Mouse (Mus musculus): Measurements from ENCODE around the gene S100a3.

Gene S100a3

GRCm38 (mm10) chr3:90560008-90560628 is at the start of gene S100a3:
S100a3 (plus strand) TSS chr3:90560578.
- no peak for DNase-seq

GRCm38 (mm10) chr3:90512276-90512675 is 48.1 kb upstream of the S100a3 start:
- DNase-seq: no peak

- DNase-seq: no peak
Observed at GRCm38 (mm10) chr3:90512948-90513642, 47.3 kb upstream of the S100a3 start.

- peak; percentile 58 for DNase-seq
Observed at GRCm38 (mm10) chr3:90513796-90514590, 46.4 kb upstream of the S100a3 start, which contains the start of the genes S100a1 and S100a13. S100a1 (minus strand) TSS chr3:90514392. S100a13 (plus strand) TSS chr3:90514435.

- DNase-seq: no peak
Observed at GRCm38 (mm10) chr3:90514691-90515090, 45.7 kb upstream of the S100a3 start.

- DNase-seq: no peak
Observed at GRCm38 (mm10) chr3:90515242-90515641, 45.1 kb upstream of the S100a3 start.

- no peak for DNase-seq
Observed at GRCm38 (mm10) chr3:90515789-90516188, 44.6 kb upstream of the S100a3 start.

GRCm38 (mm10) chr3:90517711-90518110 is 42.7 kb upstream of the S100a3 start:
- no peak for DNase-seq

GRCm38 (mm10) chr3:90525421-90525820 is 35.0 kb upstream of the S100a3 start:
- no peak for DNase-seq

- no peak for DNase-seq
Observed at GRCm38 (mm10) chr3:90526076-90526475, 34.3 kb upstream of the S100a3 start.

- DNase-seq: no peak
Observed at GRCm38 (mm10) chr3:90526580-90526979, 33.8 kb upstream of the S100a3 start, which contains the start of gene S100a14. S100a14 (plus strand) TSS chr3:90526856.

GRCm38 (mm10) chr3:90527291-90527873 is 33.0 kb upstream of the S100a3 start:
- no peak for DNase-seq

- no peak for DNase-seq
Observed at GRCm38 (mm10) chr3:90531713-90532112, 28.7 kb upstream of the S100a3 start.

GRCm38 (mm10) chr3:90535446-90535845 is 24.9 kb upstream of the S100a3 start:
- DNase-seq: no peak

GRCm38 (mm10) chr3:90537141-90537904 is 23.1 kb upstream of the S100a3 start, which contains the start of gene S100a16:
S100a16 (plus strand) TSS chr3:90537254.
- DNase-seq: peak; percentile 81

- no peak for DNase-seq
Observed at GRCm38 (mm10) chr3:90537905-90538296, 22.5 kb upstream of the S100a3 start.

- peak; percentile 42 for DNase-seq
Observed at GRCm38 (mm10) chr3:90540904-90541303, 19.5 kb upstream of the S100a3 start.

GRCm38 (mm10) chr3:90549676-90550420 is 10.5 kb upstream of the S100a3 start:
- no peak for DNase-seq

GRCm38 (mm10) chr3:90550421-90550790 is 10.0 kb upstream of the S100a3 start:
- DNase-seq: no peak

- DNase-seq: no peak
Observed at GRCm38 (mm10) chr3:90552231-90552630, 8.1 kb upstream of the S100a3 start.

GRCm38 (mm10) chr3:90555954-90556353 is 4.4 kb upstream of the S100a3 start:
- peak; percentile 33 for DNase-seq

- no peak for DNase-seq
Observed at GRCm38 (mm10) chr3:90574691-90575090, 14.3 kb downstream of the S100a3 start.

All from cerebellum, adult 9-11 months (tissue).